Mouse (Mus musculus) G1E (cell line): Measurements from ENCODE around the gene Tnrc18. TPM values are rescaled to one million over a fixed set of nuclear protein-coding genes. Genes with fewer than 3 reads are reported as not detected.

Source experiments
- ATAC-seq: 2 replicates; pipeline ENCODE4 v1.8.0; 2016; ENCODE audit warnings: mild to moderate bottlenecking; ENCODE audit not compliant: insufficient number of reproducible peaks, poor library complexity, low FRiP score, severe bottlenecking; ENCODE audit errors: extremely low read depth
- DNase-seq: peaks from one replicate; pipeline ENCODE4 v3.0.0; 2012; ENCODE audit warnings: low spot score
- H3K27me3 ChIP-seq: 2 replicates; pipeline ENCODE4 v1.6.1; 2012; ENCODE audit warnings: mild to moderate bottlenecking, low read length, inconsistent platforms; ENCODE audit not compliant: insufficient read depth
- H3K36me3 ChIP-seq: replicated peaks from 2 replicates; pipeline ENCODE3; 2012; ENCODE audit warnings: mild to moderate bottlenecking, inconsistent platforms
- H3K4me1 ChIP-seq: 2 replicates; pipeline ENCODE4 v1.6.1; 2012; ENCODE audit warnings: low read depth, low read length, inconsistent platforms, mixed read lengths; ENCODE audit not compliant: insufficient read depth
- H3K4me3 ChIP-seq: 2 replicates; pipeline ENCODE4 v1.5.1; 2012; ENCODE audit warnings: low read depth, mild to moderate bottlenecking, inconsistent platforms, low read length, moderate library complexity, mixed read lengths
- H3K9me3 ChIP-seq: replicated peaks from 2 replicates; pipeline ENCODE4 v1.6.1; 2012; ENCODE audit warnings: inconsistent platforms
- CTCF ChIP-seq: IDR thresholded peaks from 2 replicates; pipeline ENCODE4 v1.5.1; 2012; ENCODE audit warnings: low read depth, low read length, inconsistent platforms, mixed read lengths
- GATA1 ChIP-seq: IDR thresholded peaks from 2 replicates; pipeline ENCODE4 v1.6.1; 2012; ENCODE audit warnings: borderline replicate concordance, low read length, inconsistent platforms, mixed read lengths
- GATA2 ChIP-seq: IDR thresholded peaks from 2 replicates; pipeline ENCODE4 v1.6.1; 2012; ENCODE audit warnings: low read depth, low read length, inconsistent platforms, borderline replicate concordance
- POLR2AphosphoS5 ChIP-seq: IDR thresholded peaks from 2 replicates; pipeline ENCODE4 v1.6.1; 2012; ENCODE audit warnings: low read depth, low read length, inconsistent platforms; ENCODE audit not compliant: insufficient replicate concordance
- TAL1 ChIP-seq: conservative IDR thresholded peaks from 2 replicates; pipeline ENCODE4 v1.6.1; 2012; ENCODE audit warnings: low read depth, low read length, inconsistent platforms, mixed read lengths
- polyA plus RNA-seq: library from polyadenylated mRNA; stranded (reverse); fragments of >175 nt; gene quantifications from 2 replicates; pipeline ENCODE4 v1.2.3, GENCODE M21; 2012
- total RNA-seq, 2 experiments: library from RNA; stranded (forward) in 1 of 2; stranded (reverse) in 1 of 2; fragments of 200-1000 nt in 1 of 2; fragments of >200 nt in 1 of 2; fragmentation: Nextera tagmentation in 1 of 2; gene quantifications; 2 replicates each; pipeline ENCODE4 v1.2.3; 2014 to 2017

Tnrc18 gene
- total and polyA plus RNA-seq, 3 experiments, result 5.4 to 81.6 (median 36.3) TPM

DNA sequence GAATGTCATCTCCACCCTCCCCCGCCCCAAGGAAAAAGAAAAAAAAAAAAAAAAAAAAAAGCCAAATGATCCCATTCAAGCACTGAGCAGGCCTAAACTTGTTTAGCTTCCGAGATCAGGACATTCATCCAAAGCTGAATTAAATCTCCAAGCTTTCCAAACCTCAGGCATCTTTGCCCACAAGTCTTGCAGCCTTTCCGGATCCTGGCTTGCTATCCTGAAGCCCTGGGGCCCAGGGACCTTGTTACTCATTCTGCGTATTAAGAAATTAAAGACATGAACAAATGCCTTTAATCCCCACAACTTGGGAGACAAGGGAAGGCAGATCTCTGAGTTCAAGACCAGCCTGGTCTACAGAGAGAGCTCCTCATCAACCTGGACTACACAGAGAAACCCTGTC, 20.5 kb downstream of the Tnrc18 start:
- TF ChIP-seq GATA2 (no peak), TAL1 (no peak), POLR2AphosphoS5 (no peak), CTCF (no peak), GATA1 (no peak)
- DNase-seq (no peak), ATAC-seq (no peak)
- Histone ChIP-seq H3K36me3 (peaks cover 7% of the 10 kb centered on the region), H3K27me3 (peaks cover 12% of the 10 kb centered on the region), H3K4me1 (peaks cover 49% of the 10 kb centered on the region), H3K9me3 (no peaks in the 10 kb centered on the region), H3K4me3 (no peak overlapping the region)

DNA sequence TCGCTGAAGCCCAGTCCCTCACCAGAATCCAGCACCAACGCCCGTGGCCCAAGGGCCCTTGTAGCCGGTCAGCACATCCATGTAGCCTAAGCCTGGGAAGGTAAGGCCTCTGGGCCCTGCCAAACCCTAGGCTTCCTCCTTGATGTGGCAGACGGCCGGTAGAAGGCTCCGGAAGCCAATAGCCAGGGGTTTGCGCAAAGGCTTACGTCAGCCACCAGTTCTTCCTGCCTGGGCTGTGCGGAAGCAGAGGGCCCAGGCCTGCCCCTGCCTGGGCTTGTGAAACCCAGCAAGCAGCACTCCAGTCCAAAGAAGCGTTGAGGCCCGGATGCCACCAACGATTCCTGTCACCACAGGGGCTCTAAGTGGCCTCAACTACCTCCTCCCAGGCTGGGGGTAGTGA, 22.9 kb downstream of the Tnrc18 start:
- Histone ChIP-seq H3K4me3 (no peak overlapping the region), H3K4me1 (peaks cover 26% of the 10 kb centered on the region), H3K36me3 (peaks cover 7% of the 10 kb centered on the region), H3K27me3 (peaks cover 16% of the 10 kb centered on the region), H3K9me3 (no peaks in the 10 kb centered on the region)
- DNase-seq (no peak), ATAC-seq (no peak)
- TF ChIP-seq CTCF (no peak), GATA2 (no peak), POLR2AphosphoS5 (no peak), TAL1 (no peak), GATA1 (no peak)

- DNase-seq (no peak), ATAC-seq (no peak)
- H3K27me3 ChIP-seq, result peaks cover 15% of the 10 kb centered on the region
- H3K9me3 ChIP-seq, result no peaks in the 10 kb centered on the region
- H3K4me1 ChIP-seq, result peaks cover 22% of the 10 kb centered on the region
- H3K36me3 ChIP-seq, result peaks cover 9% of the 10 kb centered on the region
- H3K4me3 ChIP-seq, result no peak overlapping the region
- no peak for TF ChIP-seq GATA2
- no peak for TF ChIP-seq TAL1
- no peak for TF ChIP-seq POLR2AphosphoS5
Measured at GRCm38 (mm10) chr5:142794161-142794560, 23.3 kb downstream of the Tnrc18 start.

DNA sequence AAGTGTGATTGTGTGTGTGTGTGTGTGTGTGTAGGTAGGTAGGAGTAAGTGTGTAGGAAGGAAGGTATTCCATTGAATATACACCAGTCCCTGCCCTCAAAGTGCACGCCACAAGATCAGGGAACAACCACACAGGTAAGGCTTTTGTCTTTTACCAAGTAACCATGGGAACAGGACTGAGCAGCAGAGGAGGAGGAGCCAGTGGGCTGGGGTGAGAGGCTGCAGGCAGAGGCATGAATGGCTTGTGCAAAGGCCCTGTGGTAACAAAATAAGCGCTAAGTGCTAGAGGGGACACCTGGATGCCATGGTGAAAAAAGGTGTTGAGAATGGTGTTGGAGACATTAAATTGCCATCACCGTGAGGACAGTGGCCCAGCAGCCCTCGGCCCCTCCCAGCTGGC, 24.9 kb downstream of the Tnrc18 start:
- DNase-seq, result no peak
- H3K36me3 ChIP-seq, result peaks cover 21% of the 10 kb centered on the region
- no peak overlapping the region for H3K4me3 ChIP-seq

GRCm38 (mm10) chr5:142788279-142788678, 29.2 kb downstream of the Tnrc18 start:
- TF ChIP-seq TAL1 (no peak), GATA2 (no peak), POLR2AphosphoS5 (no peak), GATA1 (no peak), CTCF (no peak)
- Histone ChIP-seq H3K9me3 (peaks cover 5% of the 10 kb centered on the region; the same call in 1 of the 2 replicates), H3K4me1 (peaks cover 9% of the 10 kb centered on the region), H3K4me3 (no peak overlapping the region), H3K36me3 (peaks cover 28% of the 10 kb centered on the region), H3K27me3 (peaks cover 8% of the 10 kb centered on the region; the same call in 1 of the 2 replicates)
- DNase-seq (no peak), ATAC-seq (no peak)

More for the DNA sequence above, 24.9 kb downstream of the Tnrc18 start:
- peaks cover 2% of the 10 kb centered on the region; the same call in 1 of the 2 replicates for H3K9me3 ChIP-seq
- no peak for ATAC-seq
- TF ChIP-seq POLR2AphosphoS5 (no peak), CTCF (no peak), TAL1 (no peak), GATA2 (no peak), GATA1 (no peak)
- H3K27me3 ChIP-seq, result peaks cover 12% of the 10 kb centered on the region
- H3K4me1 ChIP-seq, result peaks cover 19% of the 10 kb centered on the region

DNA sequence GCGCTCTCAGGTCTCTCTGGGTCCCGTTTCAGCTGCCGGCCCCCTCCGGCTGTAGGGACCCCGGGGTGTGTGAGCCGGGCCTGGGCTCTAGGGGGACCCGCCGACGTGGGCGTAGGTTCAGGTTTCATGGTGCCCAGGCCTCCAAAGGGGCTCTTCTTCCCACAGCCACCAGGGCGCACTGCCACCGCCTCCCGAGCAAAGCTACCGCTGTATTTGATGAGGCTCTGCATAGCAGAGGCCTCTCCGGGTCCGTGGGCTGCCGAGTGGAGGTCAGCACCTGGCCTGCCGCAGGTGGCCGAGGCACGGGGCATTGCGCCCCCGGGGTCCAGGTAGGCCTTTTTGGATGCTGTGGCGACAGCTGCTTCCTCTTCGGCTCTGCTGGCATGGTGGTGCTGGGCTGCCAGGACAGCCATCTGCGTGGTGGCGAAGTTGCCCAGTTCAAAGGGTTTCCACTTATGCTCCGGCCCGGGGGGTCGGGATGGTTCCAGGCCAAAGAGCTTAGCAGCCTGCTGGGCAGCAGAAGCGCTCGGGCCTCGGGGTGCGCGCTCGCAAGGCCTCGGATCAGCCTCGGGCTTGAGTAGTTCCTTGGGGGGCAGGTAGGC, 30.1 kb downstream of the Tnrc18 start:
- peaks cover 8% of the 10 kb centered on the region; the same call in 1 of the 2 replicates for H3K27me3 ChIP-seq
- peaks cover 5% of the 10 kb centered on the region; the same call in 1 of the 2 replicates for H3K9me3 ChIP-seq
- peaks cover 8% of the 10 kb centered on the region for H3K4me1 ChIP-seq
- no peak overlapping the region for H3K4me3 ChIP-seq
- peaks cover 30% of the 10 kb centered on the region for H3K36me3 ChIP-seq
- ATAC-seq (no peak), DNase-seq (no peak)
- TF ChIP-seq CTCF (no peak), POLR2AphosphoS5 (no peak), GATA1 (no peak), TAL1 (no peak), GATA2 (no peak)
